Mouse (Mus musculus): Measurements from ENCODE around the gene Nemp1.

The Nemp1 gene

DNA sequence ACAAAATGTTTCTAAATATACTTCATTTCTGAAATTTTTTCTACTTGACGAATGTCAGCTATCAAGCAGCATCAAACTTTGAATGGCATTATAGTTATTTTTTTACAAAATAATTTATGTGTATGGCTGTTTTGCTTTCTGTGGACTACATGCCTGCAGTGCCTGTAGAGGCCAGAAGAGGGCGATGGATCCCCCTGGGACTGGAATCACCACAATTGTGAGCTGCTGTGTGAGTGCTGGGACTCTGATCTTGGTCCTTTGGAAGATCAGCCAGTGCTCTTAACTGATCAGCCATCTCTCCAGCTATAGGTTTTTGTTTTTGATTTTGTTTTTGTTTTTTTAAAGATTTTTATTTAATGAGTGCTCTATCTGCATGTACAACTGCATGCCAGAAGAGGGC is 4.6 kb downstream of the Nemp1 start:
- peak; percentile 43 to 73 for DNase-seq (ENCODE audit: low spot score in 2 of 2)

DNA sequence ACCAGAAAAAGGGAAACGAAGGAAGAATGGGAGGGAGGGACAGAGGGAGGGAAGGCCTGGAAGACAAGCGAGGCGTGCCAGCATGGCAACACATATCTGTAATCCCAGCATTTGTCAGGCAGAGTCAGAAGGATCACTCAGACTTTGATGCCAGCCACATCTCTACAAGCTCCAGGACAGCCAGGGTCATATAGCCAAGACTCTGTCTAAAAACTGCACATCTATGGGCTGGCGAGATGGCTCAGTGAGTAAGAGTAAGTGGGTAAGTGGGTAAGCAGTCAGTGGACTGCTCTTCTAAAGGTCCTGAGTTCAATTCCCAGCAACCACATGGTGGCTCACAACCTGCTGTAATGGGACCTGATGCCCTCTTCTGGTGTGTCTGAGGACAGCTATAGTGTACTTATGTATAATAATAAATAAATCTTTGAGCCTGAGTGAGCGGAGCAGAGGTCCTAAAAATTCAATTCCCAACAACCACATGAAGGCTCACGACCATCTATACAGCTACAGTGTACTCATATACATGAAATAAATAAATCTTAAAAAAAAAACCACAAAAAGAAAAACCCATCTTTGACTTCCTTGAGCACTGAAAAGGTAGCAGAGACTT is 7.5 kb downstream of the Nemp1 start:
- no peak for DNase-seq (ENCODE audit: low spot score in 2 of 2)

DNA sequence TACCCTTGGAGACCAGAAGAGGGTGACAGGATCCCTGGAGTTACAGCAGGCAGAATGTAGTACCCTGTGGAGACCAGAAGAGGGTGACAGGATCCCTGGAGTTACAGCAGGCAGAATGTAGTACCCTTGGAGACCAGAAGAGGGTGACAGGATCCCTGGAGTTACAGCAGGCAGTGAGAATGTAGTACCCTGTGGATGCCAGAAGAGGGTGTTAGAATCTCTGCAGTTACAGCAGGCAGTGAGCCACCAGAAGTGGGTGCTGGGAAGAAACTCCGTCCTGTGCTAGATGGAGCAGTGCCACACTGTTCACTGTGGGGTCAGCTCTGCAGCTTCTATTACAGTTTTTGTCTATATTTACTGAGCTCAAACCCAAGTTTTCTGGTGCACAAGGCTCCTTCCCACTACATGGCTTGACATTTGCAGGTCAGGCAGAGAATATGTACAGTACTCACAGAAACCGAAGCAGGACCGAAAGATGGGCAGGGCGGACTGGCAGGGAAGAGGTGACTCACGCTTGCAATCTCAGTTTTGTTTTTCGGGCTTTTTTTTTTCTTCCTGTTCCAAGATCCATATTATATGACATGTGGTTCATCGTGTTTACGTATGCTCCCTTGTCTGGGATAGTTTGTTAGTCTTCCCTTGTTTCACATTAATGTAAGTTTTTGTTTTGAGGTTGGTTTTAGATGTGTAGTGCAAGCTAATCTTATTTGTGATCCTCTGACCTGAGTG is 8.3 kb downstream of the Nemp1 start:
- peak; percentile 69 to 85 for DNase-seq (ENCODE audit: low spot score in 2 of 2)

DNA sequence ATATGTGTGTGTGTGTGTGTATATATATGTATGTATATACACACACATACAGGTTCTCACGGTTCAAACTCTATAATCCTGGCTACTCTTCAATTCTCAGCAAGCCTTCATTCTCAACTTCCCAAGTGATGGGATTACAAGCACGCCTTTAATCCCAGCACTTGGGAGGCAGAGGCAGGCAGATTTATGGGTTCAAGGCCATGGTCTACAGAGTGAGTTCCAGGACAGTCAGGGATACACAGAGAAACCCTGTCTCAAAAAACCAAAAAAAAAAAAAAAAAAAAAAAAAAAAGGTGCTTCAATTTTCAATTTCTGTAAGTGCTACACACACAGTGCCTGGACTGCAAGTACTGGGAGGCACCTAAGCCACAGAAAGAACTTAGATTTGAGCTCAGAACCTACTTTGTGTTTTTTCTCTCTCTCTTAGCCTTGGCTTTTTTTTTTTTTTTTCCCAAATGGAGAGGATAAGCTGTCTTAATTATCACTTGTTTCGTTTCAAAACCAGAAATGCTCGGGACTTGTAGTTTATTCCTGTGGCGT is 9.2 kb downstream of the Nemp1 start:
- DNase-seq (ENCODE audit: low spot score in 2 of 2) = no peak

DNA sequence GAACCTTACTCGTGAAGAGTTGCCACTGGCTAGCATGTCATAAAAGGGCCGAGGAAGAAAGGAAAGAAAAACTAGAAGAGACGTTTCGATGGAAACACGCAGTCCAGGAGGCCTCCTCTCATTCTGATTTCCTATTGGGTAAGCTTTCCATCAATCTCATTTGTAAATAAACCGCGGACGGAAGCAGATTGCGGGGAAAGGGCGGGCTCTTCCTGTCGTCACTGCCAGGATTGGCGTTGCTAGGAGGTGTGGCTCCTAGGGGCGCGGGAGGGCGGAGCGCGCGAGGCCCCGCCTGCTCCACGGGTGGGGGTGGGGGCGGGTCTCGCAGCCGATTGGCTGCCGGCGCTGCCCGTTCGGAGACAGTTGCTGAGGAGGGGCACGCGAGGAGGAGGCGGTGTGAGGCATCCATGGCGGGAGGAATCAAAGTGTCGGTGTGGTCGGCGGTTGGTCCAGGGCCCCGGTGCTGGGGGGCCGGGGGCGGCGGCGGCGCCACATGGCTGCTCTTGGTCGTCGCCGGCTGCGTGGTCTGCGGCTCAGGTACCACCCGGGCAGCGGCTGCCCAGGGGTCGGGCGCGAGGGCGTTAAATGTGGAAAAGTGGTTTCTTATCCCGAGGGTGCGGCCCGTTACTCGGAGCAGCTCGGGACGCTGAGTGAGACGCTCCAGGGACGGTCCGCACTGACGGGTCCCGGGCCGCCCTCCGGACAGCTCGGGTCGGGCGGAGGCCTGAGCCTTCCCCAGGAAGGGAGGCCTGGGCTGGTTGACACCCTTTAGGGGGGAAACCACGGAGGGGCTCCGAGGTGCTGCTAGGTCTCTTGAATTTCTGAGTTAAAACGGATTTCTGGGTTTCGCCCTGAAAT is 10.2 kb downstream of the Nemp1 start:
- DNase-seq (ENCODE audit: low spot score in 2 of 2) = peak; percentile 80 to 94

DNA sequence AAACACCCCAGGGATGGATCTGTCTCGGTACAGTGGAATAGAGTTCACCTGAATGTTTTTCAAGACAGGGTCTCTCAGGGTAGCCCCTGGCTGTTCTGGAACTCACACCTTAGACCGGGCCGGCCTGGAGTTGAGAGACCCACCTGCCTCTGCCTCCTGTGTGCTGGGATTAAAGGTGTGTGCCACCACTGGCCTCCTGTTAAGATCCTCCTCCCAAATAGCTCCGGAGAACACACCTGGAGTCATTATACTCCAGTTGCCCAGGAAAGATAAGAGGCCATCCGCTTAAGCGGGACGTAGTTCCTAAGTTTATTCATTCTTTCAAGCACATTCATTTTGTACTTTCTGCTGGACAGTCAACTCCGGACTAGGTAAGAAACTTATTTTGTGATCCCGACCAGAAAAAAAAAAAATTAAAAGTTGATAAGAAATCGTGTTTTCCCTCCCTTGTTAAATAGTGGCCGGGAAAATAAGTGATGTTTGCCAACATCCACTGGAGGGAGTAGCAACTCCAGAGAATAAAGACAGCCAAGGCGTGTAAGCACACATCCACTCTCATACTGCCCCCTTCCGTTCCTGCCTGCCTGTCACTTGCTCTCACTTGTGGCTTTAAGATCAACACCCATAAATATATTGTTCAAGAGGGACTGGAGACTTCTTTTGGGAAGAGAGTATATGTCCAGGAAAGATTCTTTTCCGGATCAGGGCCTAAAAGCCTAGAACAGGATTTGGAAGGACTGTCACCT is 11.1 kb downstream of the Nemp1 start:
- peak; percentile 35 to 78 for DNase-seq (ENCODE audit: low spot score in 2 of 2)

DNA sequence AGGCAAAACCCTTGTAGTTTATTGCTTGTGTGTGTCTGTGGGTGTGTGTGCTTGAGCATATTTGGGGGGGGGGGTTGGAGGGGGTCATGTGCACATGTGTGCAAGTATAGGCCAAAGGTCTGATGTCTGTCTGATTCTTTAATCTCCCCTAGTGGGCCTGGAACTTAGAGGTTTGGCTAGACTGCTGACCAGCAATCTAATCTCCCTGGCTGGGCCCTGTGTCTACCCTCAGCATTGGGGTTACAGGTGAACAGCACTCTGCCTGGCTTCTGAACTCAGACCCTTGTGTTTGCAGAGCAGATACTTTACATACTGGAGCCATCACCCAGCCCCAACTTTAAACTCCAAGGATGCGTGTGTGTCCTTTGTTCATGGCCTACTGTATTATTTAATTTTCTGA is 12.5 kb downstream of the Nemp1 start:
- no peak for DNase-seq (ENCODE audit: low spot score in 2 of 2)

DNA sequence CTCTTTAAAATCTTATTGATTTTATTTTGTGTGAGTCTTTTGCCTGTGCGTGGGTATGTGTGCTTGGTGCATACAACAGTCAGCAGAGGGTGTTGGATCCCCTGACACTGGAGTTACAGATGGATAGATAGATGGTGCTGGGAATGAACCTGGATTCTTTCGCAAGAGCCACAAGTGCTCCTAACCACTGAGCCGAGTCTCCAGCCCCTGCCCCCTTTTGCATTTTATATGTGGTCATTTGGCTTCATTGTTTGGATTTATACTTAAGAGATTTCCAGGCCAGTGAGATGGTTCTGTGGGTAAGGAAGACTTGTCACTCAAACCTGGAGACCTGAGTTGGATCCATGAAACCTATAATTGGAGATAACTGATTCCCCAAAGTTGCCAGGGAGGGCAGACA is 13.2 kb downstream of the Nemp1 start:
- DNase-seq (ENCODE audit: low spot score in 2 of 2) = no peak

DNA sequence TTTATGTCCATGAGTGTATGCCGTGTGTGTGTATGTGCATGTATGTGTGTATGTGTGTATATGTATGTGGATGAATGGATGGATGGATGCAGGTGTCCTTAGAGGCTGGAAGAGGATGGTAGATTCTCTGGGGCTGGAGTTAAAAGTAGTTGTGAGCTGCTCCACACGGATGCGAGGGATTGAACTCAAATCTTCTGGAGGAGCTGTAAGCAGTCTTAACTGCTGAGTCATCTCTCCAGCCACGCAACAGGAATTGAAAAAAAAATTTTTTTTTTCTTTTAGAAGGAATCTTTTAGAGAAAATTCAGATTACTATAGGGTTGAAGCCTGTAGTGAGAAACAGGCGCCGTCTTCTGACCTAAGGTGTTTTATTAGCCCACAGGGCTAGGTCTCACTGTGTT is 16.2 kb downstream of the Nemp1 start:
- DNase-seq (ENCODE audit: low spot score in 2 of 2) = no peak

DNA sequence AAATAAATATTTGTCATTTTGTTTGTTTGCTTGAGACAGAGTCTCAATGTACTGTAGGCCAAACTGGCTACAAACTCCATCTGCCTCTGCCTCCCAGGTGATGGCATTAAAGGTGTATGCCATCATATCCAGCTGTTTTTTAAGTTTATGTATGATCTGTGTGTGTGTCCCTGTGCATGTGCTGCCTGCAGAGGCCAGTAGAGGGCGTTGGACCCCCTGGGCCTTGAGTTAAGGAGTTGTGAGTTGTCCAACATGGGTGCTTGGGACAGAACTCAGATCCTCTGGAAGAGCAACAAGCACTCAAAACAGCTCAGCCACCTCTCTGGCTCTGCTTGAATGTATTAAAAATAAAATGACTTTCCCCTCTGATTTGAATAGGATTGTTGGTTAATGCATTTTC is 24.4 kb downstream of the Nemp1 start:
- DNase-seq (ENCODE audit: low spot score in 2 of 2) = no peak

DNA sequence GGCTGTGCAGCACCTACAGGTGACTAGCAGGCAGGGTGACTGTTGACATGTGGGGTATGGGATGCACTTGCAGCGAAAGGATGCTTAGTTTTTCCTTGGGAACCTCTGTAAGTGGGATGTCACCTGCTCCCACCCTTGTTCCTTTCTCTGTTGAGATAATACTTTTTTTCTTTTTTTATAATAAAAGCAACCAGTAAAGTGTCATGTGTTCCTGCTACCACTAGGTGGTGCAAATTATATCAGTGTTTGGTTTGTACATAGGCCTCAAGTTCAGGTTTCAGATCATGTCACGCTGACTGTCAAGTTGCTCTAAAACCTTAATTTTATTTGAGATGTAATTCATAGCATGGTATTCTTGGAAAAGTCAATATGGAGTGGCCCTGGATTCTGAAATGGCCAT is 27.9 kb downstream of the Nemp1 start:
- DNase-seq (ENCODE audit: low spot score in 2 of 2) = peak; percentile 16 to 32

DNA sequence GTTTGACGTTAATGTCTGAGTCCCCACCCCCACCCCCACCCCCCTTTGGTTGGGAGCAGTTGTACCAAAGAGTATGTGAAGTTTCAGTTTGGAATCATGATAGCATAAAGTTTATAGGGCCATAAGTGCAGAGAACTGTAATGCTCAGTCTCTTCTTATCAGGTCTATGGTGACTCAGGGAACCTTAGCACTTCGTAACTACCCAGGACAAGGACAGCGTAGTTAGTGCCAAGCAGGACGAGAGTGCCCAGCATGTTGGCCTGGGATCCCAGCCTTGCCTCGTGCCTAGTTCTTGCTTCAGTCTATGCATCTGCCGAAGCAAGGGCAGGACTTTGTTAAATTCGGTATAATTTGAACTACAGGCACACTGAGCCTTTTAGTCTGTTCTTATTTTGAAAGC is 29.1 kb downstream of the Nemp1 start:
- DNase-seq (ENCODE audit: low spot score in 2 of 2) = no peak

DNA sequence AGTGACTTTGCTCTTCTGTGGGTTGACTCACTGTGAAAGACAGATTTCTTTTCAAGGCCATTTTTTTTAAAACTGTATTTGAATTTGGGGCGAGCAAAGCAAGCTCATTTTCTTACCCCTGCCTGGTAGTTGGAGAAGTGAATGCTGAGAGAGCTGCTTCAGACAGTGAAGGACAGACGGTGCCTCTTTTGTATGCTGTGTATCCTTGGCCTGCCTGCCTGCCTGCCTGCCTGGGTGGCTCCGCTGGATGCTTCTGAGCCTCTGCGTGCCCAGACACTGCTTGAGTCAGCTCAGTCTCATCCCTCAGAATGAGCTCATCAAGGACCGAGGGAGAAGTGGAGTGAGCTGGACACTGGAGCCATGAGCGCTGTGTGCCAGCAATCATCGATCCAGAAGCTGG is 32.3 kb downstream of the Nemp1 start:
- no peak for DNase-seq (ENCODE audit: low spot score in 2 of 2)

DNA sequence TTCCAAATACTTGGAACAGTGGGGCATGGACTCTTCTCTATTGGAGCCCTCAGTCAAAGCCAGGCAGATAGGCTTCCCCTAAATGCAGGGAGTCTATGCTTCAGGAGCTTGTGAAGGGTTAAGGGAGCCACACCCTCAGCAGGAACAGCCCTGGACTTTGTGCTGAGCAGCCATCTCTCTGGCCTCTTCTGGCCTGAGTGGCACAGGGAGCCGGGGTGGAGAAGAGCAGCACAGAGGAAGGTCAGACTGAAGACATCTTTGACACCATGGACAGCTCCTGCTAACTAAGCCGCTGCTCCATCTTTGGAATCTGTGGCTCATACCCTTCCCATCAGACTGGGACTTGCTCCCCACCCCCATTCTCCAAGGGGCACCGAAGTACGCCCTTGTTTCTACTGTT is 36.6 kb downstream of the Nemp1 start:
- no peak for DNase-seq (ENCODE audit: low spot score in 2 of 2)

DNA sequence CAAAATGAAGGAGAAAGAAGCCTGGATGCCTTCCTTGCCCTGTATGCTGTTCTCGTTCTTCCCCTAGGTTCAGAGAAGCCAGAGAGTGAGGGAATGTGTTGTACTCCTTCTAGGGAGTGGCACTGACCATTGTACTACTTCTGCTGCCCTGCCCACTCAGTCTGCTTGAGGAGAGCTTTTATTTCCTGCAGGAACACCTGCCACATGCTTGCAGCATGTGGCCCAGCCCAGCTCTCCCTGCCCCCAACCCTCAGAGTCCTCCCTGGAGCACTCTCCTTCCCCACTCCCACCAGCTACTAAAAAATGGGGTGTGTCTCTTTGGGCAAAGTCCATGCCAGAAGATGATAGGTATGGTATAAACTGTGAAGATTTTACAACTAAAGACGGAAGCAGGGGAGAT is 37.6 kb downstream of the Nemp1 start:
- DNase-seq (ENCODE audit: low spot score in 2 of 2) = no peak

DNA sequence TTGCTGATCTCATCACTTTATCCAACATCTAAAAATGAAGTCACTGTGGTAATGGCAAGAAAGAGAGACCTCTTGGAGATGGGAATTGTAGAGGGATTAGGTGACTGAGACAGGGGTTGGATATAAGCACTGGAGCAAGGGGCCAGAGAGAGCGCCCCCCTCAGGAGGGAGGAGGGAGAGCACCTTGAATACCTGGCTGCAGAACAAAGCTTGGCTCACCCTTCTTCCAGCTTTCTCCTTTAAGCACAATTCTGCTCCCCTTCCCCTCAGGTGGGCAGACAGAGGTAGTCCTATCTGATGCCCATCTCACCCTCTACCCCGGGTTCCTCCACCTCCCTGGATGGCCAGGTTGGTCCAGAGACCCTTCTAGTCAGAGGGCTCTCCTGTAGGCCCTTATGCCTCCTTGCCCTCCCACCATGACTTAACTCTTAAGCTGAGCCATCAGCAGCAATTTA is 38.1 kb downstream of the Nemp1 start, which contains the start of gene Myo1a:
Myo1a (plus strand) TSS at position 405 of the 455 bp plus-strand sequence.
- no peak for DNase-seq (ENCODE audit: low spot score in 2 of 2)

DNA sequence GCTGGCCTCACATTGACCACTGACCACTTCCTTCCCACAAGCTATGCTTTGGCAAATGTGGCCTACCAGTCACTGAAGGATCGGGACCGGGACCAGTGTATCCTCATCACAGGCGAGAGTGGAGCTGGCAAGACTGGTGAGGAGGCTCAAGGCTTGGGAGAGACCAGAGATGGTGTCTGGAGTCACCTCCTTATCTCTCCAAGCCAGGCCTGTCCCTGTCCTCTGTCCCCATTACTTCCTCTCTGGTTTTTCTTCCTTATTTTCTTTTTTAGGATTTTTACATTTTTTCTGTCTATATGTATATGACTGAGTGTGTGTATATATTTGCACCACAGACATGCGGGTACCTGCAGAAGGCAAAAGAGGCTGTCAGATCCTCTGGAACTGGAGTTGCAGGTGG is 39.1 kb downstream of the Nemp1 start:
- DNase-seq (ENCODE audit: low spot score in 2 of 2) = no peak

DNA sequence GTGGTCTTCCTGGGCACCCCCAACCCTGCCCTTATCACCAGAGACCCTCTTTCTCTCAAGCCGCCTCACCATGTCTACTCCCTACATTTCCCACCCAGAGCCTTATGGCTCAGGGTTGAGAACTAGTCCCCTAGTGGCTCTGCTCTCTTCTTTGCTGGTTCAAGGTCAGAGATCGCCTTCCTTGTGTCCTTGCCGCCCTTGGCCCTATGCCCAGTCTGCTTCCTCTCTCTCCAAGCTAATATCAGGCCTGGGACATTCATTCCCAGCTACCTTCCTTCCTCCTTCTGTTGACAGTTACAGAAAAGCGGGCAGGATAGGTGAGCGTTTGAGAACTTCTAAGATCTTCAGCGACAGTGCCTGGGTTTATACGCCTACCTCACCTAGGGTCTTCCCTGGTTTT is 41.0 kb downstream of the Nemp1 start:
- DNase-seq (ENCODE audit: low spot score in 2 of 2) = no peak

DNA sequence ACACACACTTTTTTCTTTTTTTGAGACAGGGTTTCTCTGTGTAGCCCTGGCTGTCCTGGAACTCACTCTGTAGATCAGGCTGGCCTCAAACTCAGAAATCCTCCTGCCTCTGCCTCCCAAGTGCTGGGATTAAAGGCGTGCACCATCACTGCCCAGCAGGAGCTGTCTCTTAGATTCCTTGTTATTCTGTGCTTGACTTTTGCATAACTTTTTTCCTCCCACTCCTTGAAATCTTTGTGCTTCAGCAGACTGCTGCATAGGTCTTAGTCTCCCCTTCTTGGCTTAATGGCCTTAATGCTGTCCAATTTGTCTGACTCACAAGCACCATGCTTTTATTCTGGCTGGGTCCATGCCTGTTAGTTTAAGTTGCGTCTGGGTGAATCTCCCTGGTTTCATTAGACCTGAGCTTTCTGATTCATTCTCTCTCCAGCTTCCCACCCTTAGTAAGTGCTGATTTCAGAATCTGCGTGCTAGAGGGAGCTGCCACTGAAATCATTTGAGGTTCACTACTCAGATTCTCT is 42.2 kb downstream of the Nemp1 start:
- no peak for DNase-seq (ENCODE audit: low spot score in 2 of 2)

DNA sequence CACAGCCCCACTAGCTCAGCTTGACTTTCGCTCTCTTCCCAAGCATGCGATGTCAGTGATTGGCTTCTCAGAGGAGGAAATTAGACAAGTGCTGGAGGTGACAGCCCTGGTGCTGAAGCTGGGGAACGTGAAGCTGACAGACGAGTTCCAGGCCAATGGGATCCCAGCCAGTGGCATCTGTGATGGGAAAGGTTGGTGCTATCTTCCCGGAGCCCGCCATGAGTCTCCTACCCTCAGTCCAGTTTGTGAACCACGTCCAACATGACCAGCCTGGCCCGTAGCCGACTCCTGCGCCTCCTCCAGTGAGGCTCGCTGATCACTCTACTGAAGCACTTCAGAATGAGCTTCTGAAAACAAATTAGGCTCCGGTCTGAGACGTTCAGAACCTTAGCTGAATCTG is 43.6 kb downstream of the Nemp1 start:
- no peak for DNase-seq (ENCODE audit: low spot score in 2 of 2)

DNA sequence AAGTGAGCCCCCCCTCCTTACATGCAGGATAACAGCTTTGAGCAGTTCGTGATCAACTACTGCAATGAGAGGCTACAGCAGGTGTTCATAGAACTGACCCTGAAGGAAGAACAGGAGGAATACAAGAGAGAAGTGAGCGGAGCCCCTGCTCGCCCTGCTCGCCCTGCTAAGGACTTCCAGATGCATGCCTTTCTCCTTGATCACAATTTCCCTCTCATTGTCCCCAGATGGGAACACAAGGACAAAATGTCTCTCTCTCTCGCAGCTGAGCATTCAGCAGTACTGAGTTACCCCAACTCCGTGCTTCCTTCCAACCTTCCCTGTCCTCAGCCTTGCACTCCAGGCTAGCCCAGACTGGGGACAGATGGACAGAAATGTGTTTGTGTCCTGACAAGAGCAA is 46.0 kb downstream of the Nemp1 start:
- no peak for DNase-seq (ENCODE audit: low spot score in 2 of 2)
